Mouse (Mus musculus): Measurements from ENCODE around the gene Cmip. TPM values are rescaled to one million over a fixed set of nuclear protein-coding genes. Genes with fewer than 3 reads are reported as not detected.

Gene Cmip
- polyA plus RNA-seq, 1 experiment from 2014 or later: 6.2 TPM

GRCm38 (mm10) chr8:117393853-117394252 lies 137.0 kb downstream of the Cmip start:
- Histone ChIP-seq H3K4me3 (no peak overlapping the region), H3K9me3 (no peaks in the 10 kb centered on the region), H3K36me3 (peaks cover 14% of the 10 kb centered on the region), H3K9ac (no peak overlapping the region), H3K27ac (replicated peaks) (no peak overlapping the region), H3K4me1 (peaks cover 12% of the 10 kb centered on the region), H3K4me2 (no peak overlapping the region), H3K27me3 (replicated peaks) (no peaks in the 10 kb centered on the region)
- WGBS: 74% methylated on average over 6 of the region's 6 CpGs
- ATAC-seq (ENCODE audit: extremely low read depth, insufficient number of reproducible peaks, low FRiP score, low TSS enrichment): no peak

GRCm38 (mm10) chr8:117395055-117395454 lies 138.2 kb downstream of the Cmip start:
- H3K27me3 ChIP-seq (replicated peaks): no peaks in the 10 kb centered on the region
- 67% methylated on average over 7 of the region's 7 CpGs for WGBS
- no peak for ATAC-seq (ENCODE audit: extremely low read depth, insufficient number of reproducible peaks, low FRiP score, low TSS enrichment)
- no peak overlapping the region for H3K9ac ChIP-seq
- H3K27ac ChIP-seq (replicated peaks): no peak overlapping the region
- 0 out of 2 replicates have a peak, but pooled peaks cover 6% of the 10 kb centered on the region for H3K4me1 ChIP-seq
- H3K36me3 ChIP-seq: peaks cover 14% of the 10 kb centered on the region
- no peak overlapping the region for H3K4me3 ChIP-seq
- no peak overlapping the region for H3K4me2 ChIP-seq
- H3K9me3 ChIP-seq: no peaks in the 10 kb centered on the region

- Histone ChIP-seq H3K9ac (no peak overlapping the region), H3K4me2 (no peak overlapping the region), H3K27me3 (replicated peaks) (no peaks in the 10 kb centered on the region), H3K36me3 (peaks cover 14% of the 10 kb centered on the region), H3K9me3 (no peaks in the 10 kb centered on the region), H3K4me3 (no peak overlapping the region), H3K27ac (replicated peaks) (no peak overlapping the region), H3K4me1 (peaks cover 12% of the 10 kb centered on the region; the same call in 1 of the 2 replicates)
- no peak for ATAC-seq (ENCODE audit: extremely low read depth, insufficient number of reproducible peaks, low FRiP score, low TSS enrichment)
- WGBS: 87% methylated on average over 4 of the region's 4 CpGs
Observed at GRCm38 (mm10) chr8:117396884-117397283, 140.0 kb downstream of the Cmip start.

- Histone ChIP-seq H3K36me3 (peaks cover 14% of the 10 kb centered on the region), H3K27ac (replicated peaks) (no peak overlapping the region), H3K4me3 (no peak overlapping the region), H3K27me3 (replicated peaks) (no peaks in the 10 kb centered on the region), H3K4me1 (peaks cover 14% of the 10 kb centered on the region), H3K9me3 (no peaks in the 10 kb centered on the region), H3K4me2 (no peak overlapping the region), H3K9ac (no peak overlapping the region)
- WGBS: 93% methylated on average over 15 of the region's 15 CpGs
- no peak for ATAC-seq (ENCODE audit: extremely low read depth, insufficient number of reproducible peaks, low FRiP score, low TSS enrichment)
Observed at GRCm38 (mm10) chr8:117397751-117398150, 140.9 kb downstream of the Cmip start.

- H3K36me3 ChIP-seq: peaks cover 14% of the 10 kb centered on the region
Observed at GRCm38 (mm10) chr8:117399229-117399628, 142.4 kb downstream of the Cmip start.

GRCm38 (mm10) chr8:117400820-117401219 lies 144.0 kb downstream of the Cmip start:
- no peak overlapping the region for H3K9ac ChIP-seq
- H3K4me2 ChIP-seq: no peak overlapping the region
- H3K4me3 ChIP-seq: no peak overlapping the region
- peaks cover 14% of the 10 kb centered on the region for H3K36me3 ChIP-seq
- no peaks in the 10 kb centered on the region for H3K27me3 ChIP-seq (replicated peaks)
- peaks cover 25% of the 10 kb centered on the region for H3K4me1 ChIP-seq
- no peaks in the 10 kb centered on the region for H3K9me3 ChIP-seq
- WGBS: 84% methylated on average over 6 of the region's 6 CpGs
- H3K27ac ChIP-seq (replicated peaks): no peak overlapping the region
- no peak for ATAC-seq (ENCODE audit: extremely low read depth, insufficient number of reproducible peaks, low FRiP score, low TSS enrichment)

More at GRCm38 (mm10) chr8:117399229-117399628, 142.4 kb downstream of the Cmip start:
- Histone ChIP-seq H3K27ac (replicated peaks) (no peak overlapping the region), H3K9me3 (no peaks in the 10 kb centered on the region), H3K4me3 (no peak overlapping the region), H3K4me2 (no peak overlapping the region), H3K4me1 (peaks cover 29% of the 10 kb centered on the region), H3K9ac (no peak overlapping the region), H3K27me3 (replicated peaks) (no peaks in the 10 kb centered on the region)
- 80% methylated on average over 8 of the region's 8 CpGs for WGBS
- ATAC-seq (ENCODE audit: extremely low read depth, insufficient number of reproducible peaks, low FRiP score, low TSS enrichment): no peak

- 72% methylated on average over 14 of the region's 14 CpGs for WGBS
- H3K27me3 ChIP-seq (replicated peaks): no peaks in the 10 kb centered on the region
- H3K9ac ChIP-seq: no peak overlapping the region
- H3K9me3 ChIP-seq: no peaks in the 10 kb centered on the region
- peaks cover 25% of the 10 kb centered on the region for H3K4me1 ChIP-seq
- peaks cover 5% of the 10 kb centered on the region for H3K36me3 ChIP-seq
- H3K4me2 ChIP-seq: no peak overlapping the region
- ATAC-seq (ENCODE audit: extremely low read depth, insufficient number of reproducible peaks, low FRiP score, low TSS enrichment): no peak
- H3K27ac ChIP-seq (replicated peaks): no peak overlapping the region
- H3K4me3 ChIP-seq: no peak overlapping the region
Observed at GRCm38 (mm10) chr8:117401880-117402279, 145.0 kb downstream of the Cmip start.

GRCm38 (mm10) chr8:117402911-117403704 lies 146.2 kb downstream of the Cmip start:
- Histone ChIP-seq H3K9ac (0 out of 2 replicates have a peak overlapping the region, but pooled peaks have one; percentile 29), H3K27me3 (replicated peaks) (no peaks in the 10 kb centered on the region), H3K4me1 (peaks cover 25% of the 10 kb centered on the region), H3K4me3 (peak overlapping the region; percentile 23; the same call in 1 of the 2 replicates), H3K36me3 (no peaks in the 10 kb centered on the region), H3K27ac (replicated peaks) (peak overlapping the region; percentile 57), H3K4me2 (peak overlapping the region; percentile 58), H3K9me3 (no peaks in the 10 kb centered on the region)
- WGBS: 65% methylated on average over 9 of the region's 9 CpGs
- no peak for ATAC-seq (ENCODE audit: extremely low read depth, insufficient number of reproducible peaks, low FRiP score, low TSS enrichment)

GRCm38 (mm10) chr8:117403705-117404476 lies 147.0 kb downstream of the Cmip start:
- Histone ChIP-seq H3K27ac (replicated peaks) (peak overlapping the region; percentile 57), H3K4me2 (peak overlapping the region; percentile 58), H3K4me3 (peak overlapping the region; percentile 23; the same call in 1 of the 2 replicates), H3K9ac (peak overlapping the region; percentile 29; the same call in 1 of the 2 replicates), H3K9me3 (no peaks in the 10 kb centered on the region), H3K4me1 (peaks cover 25% of the 10 kb centered on the region), H3K27me3 (replicated peaks) (no peaks in the 10 kb centered on the region), H3K36me3 (no peaks in the 10 kb centered on the region)
- WGBS: 20% methylated on average over 14 of the region's 14 CpGs
- ATAC-seq (ENCODE audit: extremely low read depth, insufficient number of reproducible peaks, low FRiP score, low TSS enrichment): no peak

GRCm38 (mm10) chr8:117406081-117406480 lies 149.2 kb downstream of the Cmip start:
- H3K27me3 ChIP-seq (replicated peaks): no peaks in the 10 kb centered on the region
- H3K4me3 ChIP-seq: no peak overlapping the region
- 94% methylated on average over 3 of the region's 3 CpGs for WGBS
- no peak overlapping the region for H3K9ac ChIP-seq
- no peak overlapping the region for H3K4me2 ChIP-seq
- no peaks in the 10 kb centered on the region for H3K9me3 ChIP-seq
- H3K4me1 ChIP-seq: peaks cover 37% of the 10 kb centered on the region
- no peaks in the 10 kb centered on the region for H3K36me3 ChIP-seq
- no peak for ATAC-seq (ENCODE audit: extremely low read depth, insufficient number of reproducible peaks, low FRiP score, low TSS enrichment)
- H3K27ac ChIP-seq (replicated peaks): no peak overlapping the region

- Histone ChIP-seq H3K4me2 (no peak overlapping the region), H3K9me3 (no peaks in the 10 kb centered on the region), H3K27ac (replicated peaks) (no peak overlapping the region), H3K27me3 (replicated peaks) (no peaks in the 10 kb centered on the region), H3K4me3 (no peak overlapping the region), H3K9ac (no peak overlapping the region), H3K4me1 (peaks cover 41% of the 10 kb centered on the region), H3K36me3 (no peaks in the 10 kb centered on the region)
- WGBS: 78% methylated on average over 7 of the region's 7 CpGs
- no peak for ATAC-seq (ENCODE audit: extremely low read depth, insufficient number of reproducible peaks, low FRiP score, low TSS enrichment)
Observed at GRCm38 (mm10) chr8:117408634-117409033, 151.8 kb downstream of the Cmip start.

Measured in heart, embryonic 13.5 days (tissue).